Mouse (Mus musculus) intestine, embryonic 15.5 days (tissue): ENCODE results near the gene Kmt2b. TPM values are rescaled to one million over a fixed set of nuclear protein-coding genes. Genes with fewer than 3 reads are reported as not detected.

Experiments
- ATAC-seq: fragments of 200-750 bp; cut with Nextera tagmentation; 2 replicates; pipeline ENCODE4 v1.8.0; 2017; ENCODE audit warnings: moderate TSS enrichment, moderate library complexity
- H3K27ac ChIP-seq: fragments of 300-500 bp; sonication (generic); 2 replicates; pipeline ENCODE4 v1.5.1; 2015; ENCODE audit warnings: mild to moderate bottlenecking, inconsistent platforms
- H3K27me3 ChIP-seq: fragments of 300-500 bp; sonication (generic); replicated peaks from 2 replicates; pipeline ENCODE4 v1.6.1; 2015; ENCODE audit warnings: inconsistent platforms
- H3K36me3 ChIP-seq: fragments of 300-500 bp; sonication (generic); 2 replicates; pipeline ENCODE4 v1.6.1; 2015; ENCODE audit warnings: inconsistent platforms
- H3K4me1 ChIP-seq: fragments of 300-500 bp; sonication (generic); replicated peaks from 2 replicates; pipeline ENCODE4 v1.6.1; 2015; ENCODE audit warnings: inconsistent platforms
- H3K4me2 ChIP-seq: fragments of 300-500 bp; sonication (generic); replicated peaks from 2 replicates; pipeline ENCODE4 v1.6.1; 2015; ENCODE audit warnings: mild to moderate bottlenecking, inconsistent platforms
- H3K4me3 ChIP-seq: fragments of 300-500 bp; sonication (generic); replicated peaks from 2 replicates; pipeline ENCODE4 v1.5.1; 2015; ENCODE audit warnings: inconsistent platforms
- H3K9ac ChIP-seq: fragments of 300-500 bp; sonication (generic); 2 replicates; pipeline ENCODE4 v1.6.1; 2015; ENCODE audit warnings: inconsistent platforms
- H3K9me3 ChIP-seq: fragments of 300-500 bp; sonication (generic); 2 replicates; pipeline ENCODE4 v1.6.1; 2016; ENCODE audit warnings: inconsistent platforms
- WGBS: fragments of 180-500 bp; shearing (Covaris S2); methylation state at CpG from one replicate; pipeline ENCODE4 v1.1.7; 2015; 5-methylcytosine and 5-hydroxymethylcytosine counted together
- polyA plus RNA-seq: library from polyadenylated mRNA; unstranded; fragments of >200 nt; fragmentation: Nextera tagmentation; extraction: Ambion mirVana; gene quantifications from 2 replicates; pipeline ENCODE4 v1.2.1, GENCODE M21; 2015

Gene Kmt2b
- polyA plus RNA-seq, 1 experiment from 2014 or later = 6.5 TPM

DNA sequence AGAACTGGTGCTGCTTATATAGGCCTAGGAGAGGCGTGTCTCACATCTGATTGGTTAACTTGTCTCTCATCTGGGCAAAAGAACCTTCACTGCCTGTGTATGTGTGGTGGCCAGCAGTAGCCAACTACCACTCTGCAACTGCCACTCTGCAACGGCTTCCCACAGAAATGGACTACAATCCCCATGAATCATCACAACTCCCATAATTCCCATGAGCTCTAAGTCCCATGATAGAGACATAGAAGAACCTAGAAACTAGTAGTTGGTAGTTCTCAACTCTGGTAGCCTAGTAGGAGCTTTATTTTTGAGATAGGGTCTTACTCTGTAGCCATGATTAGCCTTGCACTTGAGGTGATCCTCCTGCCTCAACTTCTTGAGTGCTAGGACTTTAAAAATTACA is 38.6 kb downstream of the Kmt2b start:
- Histone ChIP-seq H3K4me2 (no peak overlapping the region), H3K9me3 (no peaks in the 10 kb centered on the region), H3K4me3 (no peak overlapping the region), H3K9ac (no peak overlapping the region), H3K36me3 (0 out of 2 replicates have a peak, but pooled peaks cover 9% of the 10 kb centered on the region), H3K27ac (no peak overlapping the region), H3K27me3 (no peaks in the 10 kb centered on the region), H3K4me1 (peaks cover 12% of the 10 kb centered on the region)
- no peak for ATAC-seq
- 82% methylated on average over 2 of the region's 2 CpGs for WGBS

DNA sequence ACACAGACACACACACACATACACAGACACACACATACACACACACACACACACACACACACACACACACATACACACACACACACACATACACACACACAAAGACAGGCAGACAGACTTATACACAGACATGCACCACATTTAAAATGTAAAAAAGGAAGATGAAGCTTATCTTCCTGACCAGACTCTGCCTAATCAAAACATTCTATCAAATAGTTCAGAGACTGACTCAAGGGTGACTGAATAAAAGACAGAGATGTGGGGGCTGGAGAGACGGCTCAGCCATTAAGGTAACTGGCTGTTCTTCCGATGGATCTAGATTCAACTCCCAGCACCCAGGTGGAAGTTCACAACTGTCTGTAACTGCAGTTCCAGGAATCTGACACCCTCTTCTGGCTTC is 44.2 kb downstream of the Kmt2b start:
- Histone ChIP-seq H3K4me1 (no peaks in the 10 kb centered on the region), H3K9me3 (no peaks in the 10 kb centered on the region), H3K27me3 (no peaks in the 10 kb centered on the region), H3K27ac (no peak overlapping the region), H3K4me2 (no peak overlapping the region), H3K4me3 (no peak overlapping the region), H3K9ac (no peak overlapping the region), H3K36me3 (peaks cover 18% of the 10 kb centered on the region)
- no peak for ATAC-seq
- 88% methylated on average over 2 of the region's 2 CpGs for WGBS

DNA sequence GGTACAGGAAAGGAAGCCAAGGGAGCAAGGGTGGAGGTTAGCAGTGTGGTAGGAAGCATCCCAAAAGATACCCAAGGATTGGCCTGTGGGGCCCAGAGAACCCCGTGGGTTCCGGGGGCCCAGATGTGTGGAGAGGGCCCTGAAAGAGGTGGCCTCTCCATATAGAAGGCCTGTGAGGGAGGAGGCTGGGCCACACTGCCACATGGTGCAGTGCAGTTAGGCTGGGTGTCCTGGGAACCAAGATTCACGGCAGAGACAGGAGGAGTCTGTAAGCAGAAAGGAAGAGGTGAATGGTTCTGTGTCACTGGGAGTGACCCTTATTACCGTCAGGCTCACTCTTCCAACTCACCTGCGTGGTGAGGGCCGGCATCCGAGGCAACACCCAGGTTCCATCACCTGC is 48.0 kb downstream of the Kmt2b start:
- no peak overlapping the region for H3K27ac ChIP-seq
- H3K9ac ChIP-seq = no peak overlapping the region
- no peaks in the 10 kb centered on the region for H3K9me3 ChIP-seq
- H3K4me2 ChIP-seq = no peak overlapping the region
- no peaks in the 10 kb centered on the region for H3K4me1 ChIP-seq
- WGBS = 89% methylated on average over 7 of the region's 7 CpGs
- no peaks in the 10 kb centered on the region for H3K27me3 ChIP-seq
- peaks cover 12% of the 10 kb centered on the region for H3K36me3 ChIP-seq
- no peak overlapping the region for H3K4me3 ChIP-seq
- no peak for ATAC-seq

DNA sequence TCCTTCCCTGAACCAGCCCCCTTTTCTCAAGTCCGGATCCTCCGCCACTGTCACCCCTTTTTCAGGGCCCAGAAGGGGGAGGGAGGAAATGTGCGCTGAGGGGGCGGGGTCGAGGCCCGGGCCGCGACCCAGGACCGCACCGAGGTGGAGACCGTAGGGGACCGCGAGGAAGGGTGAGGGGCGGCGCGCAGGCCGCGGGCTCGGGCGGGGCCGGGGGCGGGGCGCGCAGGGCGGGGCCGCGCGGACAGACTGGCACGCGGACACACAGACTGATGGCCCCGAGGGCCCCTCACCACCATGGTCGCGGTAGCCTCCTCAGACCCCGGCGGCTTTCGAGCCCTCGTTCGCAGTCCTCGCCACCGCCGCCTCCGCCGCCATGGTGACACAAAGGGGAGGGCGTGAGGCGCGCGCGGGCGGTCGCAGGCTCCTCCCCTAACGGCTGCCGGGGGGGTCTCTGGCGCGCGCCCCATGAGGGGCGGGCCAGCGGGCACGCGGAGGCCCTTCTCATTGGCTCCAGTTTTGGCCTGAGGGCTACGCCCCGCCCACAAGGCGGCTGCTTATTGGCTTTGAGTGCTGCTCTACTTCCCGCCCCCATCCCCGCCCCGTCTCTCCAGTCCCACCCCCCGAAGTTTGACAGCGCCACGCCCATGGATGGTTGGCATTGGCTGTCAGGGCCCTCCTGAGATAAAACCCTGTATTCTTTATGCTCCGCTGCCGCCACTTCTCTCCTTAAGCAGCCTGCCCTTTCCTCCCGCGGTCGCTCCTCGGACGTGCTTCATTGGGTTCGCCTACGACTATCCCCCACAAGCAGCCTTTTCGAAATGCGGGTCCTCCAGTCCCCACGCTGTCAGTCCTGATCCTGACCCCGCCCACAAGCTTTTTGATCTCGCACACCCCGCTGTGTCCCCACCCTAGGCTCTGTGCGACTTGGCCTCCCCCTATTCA is 53.6 kb downstream of the Kmt2b start, which contains the start of gene Arhgap33:
Gene Arhgap33 (minus strand): TSS at position 428 of the 945 bp plus-strand sequence.
- Histone ChIP-seq H3K9ac (peak within 1 kb of the TSS; percentile 73), H3K27ac (peak within 1 kb of the TSS; percentile 56; the same call in 1 of the 2 replicates), H3K27me3 (no peaks in the 10 kb centered on the region), H3K9me3 (no peaks in the 10 kb centered on the region), H3K4me3 (peak within 1 kb of the TSS; percentile 80), H3K36me3 (peaks cover 13% of the 10 kb centered on the region), H3K4me2 (peak within 1 kb of the TSS; percentile 94), H3K4me1 (peaks cover 15% of the 10 kb centered on the region)
- under 1% methylated on average over 66 of the region's 84 CpGs for WGBS
- peak; percentile 96 for ATAC-seq

DNA sequence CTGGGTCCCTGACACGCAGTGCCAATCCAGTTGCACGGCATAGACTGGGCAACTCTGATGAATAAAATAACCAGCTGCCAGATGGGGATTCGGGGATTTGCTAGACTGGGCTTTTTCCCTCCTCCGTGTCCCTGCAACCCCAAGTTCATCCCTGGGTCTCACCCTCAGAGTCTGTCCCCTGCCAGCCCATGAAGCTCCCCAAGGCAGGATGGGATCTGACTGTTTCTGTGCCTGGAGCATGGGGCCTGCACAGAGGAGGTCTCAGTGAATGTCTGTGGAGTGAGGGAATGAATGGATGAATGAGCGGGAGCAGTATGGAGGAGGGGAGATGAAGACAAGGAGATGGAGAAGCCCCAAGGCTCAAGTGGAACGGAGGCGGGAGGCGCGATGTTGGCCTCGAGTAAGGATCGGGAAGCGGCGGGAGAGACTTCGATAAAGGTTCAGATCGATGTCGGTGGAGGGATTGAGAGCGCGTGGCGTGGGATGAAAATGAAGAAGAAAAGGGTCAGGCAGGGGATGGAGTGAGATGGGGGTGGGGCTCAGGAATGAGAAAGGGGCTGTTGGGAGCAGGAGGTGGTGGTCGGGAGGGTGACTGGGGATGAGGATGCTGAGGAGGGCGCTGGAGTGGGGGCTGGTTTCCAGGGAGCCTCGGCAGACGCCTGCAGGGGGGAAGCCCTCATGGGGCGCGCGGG is 54.4 kb downstream of the Kmt2b start:
- peak overlapping the region; percentile 73 for H3K9ac ChIP-seq
- peaks cover 18% of the 10 kb centered on the region for H3K36me3 ChIP-seq
- peak overlapping the region; percentile 94 for H3K4me2 ChIP-seq
- no peaks in the 10 kb centered on the region for H3K27me3 ChIP-seq
- ATAC-seq = no peak
- H3K9me3 ChIP-seq = no peaks in the 10 kb centered on the region
- H3K4me1 ChIP-seq = peaks cover 15% of the 10 kb centered on the region
- 11% methylated on average over 26 of the region's 26 CpGs for WGBS
- H3K4me3 ChIP-seq = peak overlapping the region; percentile 80
- 0 out of 2 replicates have a peak overlapping the region, but pooled peaks have one; percentile 56 for H3K27ac ChIP-seq

DNA sequence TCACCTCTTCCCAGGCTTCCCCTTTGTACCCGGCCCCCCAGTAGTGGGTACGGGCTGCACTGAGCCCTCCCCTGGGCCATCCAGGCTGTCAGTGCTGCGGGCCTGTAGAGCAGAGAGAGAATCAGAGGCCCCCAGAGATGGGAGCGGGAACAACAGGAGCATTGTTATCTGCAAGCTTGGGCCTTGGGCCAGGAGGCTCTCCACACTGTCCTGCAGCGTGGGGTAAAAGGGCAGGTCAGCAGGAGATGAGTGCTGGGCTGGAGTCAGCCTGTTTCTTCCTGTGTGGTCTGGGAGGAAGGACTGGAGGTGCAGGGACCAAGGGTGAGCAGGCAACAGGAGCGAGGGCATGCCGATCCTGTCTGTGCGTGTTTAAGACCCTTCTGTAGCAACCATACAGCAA is 55.6 kb downstream of the Kmt2b start:
- ATAC-seq = no peak
- WGBS = 35% methylated on average over 8 of the region's 8 CpGs

DNA sequence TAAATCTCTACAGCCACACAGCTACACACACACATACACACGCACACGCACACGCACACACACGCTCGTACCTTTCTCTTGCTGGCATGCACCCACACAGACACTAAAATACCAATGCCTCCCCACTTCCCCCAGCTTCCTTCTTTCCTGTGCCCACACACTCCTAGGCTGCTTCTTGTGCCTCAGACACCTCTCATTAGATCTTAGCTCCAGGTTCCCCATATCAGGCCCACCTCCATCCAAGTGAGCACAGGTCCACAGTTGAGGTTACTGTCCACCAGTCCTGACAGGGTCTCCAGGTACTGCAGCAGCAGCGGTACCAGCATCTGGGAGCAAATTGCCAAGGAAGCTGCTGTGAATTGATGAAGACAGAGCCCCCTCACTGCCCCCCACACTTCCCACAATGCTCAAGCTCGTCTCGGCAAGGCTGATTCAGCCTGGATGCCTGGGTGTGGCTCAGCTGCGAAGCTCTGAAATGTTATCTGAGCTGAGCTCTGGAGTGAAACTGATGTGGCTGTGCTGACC is 57.2 kb downstream of the Kmt2b start:
- H3K9ac ChIP-seq = no peak overlapping the region
- no peak for ATAC-seq
- H3K36me3 ChIP-seq = peaks cover 20% of the 10 kb centered on the region
- no peak overlapping the region for H3K27ac ChIP-seq
- no peaks in the 10 kb centered on the region for H3K27me3 ChIP-seq
- H3K4me2 ChIP-seq = 0 out of 2 replicates have a peak overlapping the region, but pooled peaks have one; percentile 19
- H3K4me3 ChIP-seq = no peak overlapping the region
- peaks cover 21% of the 10 kb centered on the region for H3K4me1 ChIP-seq
- WGBS = 77% methylated on average over 9 of the region's 9 CpGs
- H3K9me3 ChIP-seq = no peaks in the 10 kb centered on the region

More for the DNA sequence above, 55.6 kb downstream of the Kmt2b start:
- peaks cover 15% of the 10 kb centered on the region for H3K4me1 ChIP-seq
- no peak overlapping the region for H3K27ac ChIP-seq
- H3K4me2 ChIP-seq = peak overlapping the region; percentile 94
- H3K36me3 ChIP-seq = peaks cover 20% of the 10 kb centered on the region
- 0 out of 2 replicates have a peak overlapping the region, but pooled peaks have one; percentile 23 for H3K9ac ChIP-seq
- no peaks in the 10 kb centered on the region for H3K9me3 ChIP-seq
- no peaks in the 10 kb centered on the region for H3K27me3 ChIP-seq
- no peak overlapping the region for H3K4me3 ChIP-seq

DNA sequence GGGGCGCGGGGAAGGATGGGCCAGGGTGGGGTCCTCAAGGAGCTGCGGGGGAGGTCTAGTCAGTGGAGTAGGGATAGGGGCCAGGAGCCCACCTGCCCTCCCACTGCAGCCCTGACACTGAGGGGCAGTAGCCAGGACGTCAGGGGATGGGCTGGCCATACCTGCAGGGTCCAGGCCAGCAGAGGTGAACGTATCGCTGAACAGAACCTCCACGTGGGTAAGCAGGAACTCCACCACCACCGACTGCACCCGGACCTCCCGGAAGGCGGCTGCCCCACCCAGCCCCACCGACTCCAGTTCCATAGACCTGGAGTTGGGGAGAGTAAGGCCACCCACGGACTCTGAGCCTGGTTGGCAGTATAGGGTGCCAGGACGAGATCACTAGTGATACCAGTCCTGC is 61.5 kb downstream of the Kmt2b start:
- no peak overlapping the region for H3K27ac ChIP-seq
- no peak overlapping the region for H3K4me3 ChIP-seq
- no peaks in the 10 kb centered on the region for H3K9me3 ChIP-seq
- no peak for ATAC-seq
- no peaks in the 10 kb centered on the region for H3K27me3 ChIP-seq
- WGBS = 76% methylated on average over 14 of the region's 14 CpGs
- H3K4me1 ChIP-seq = peaks cover 12% of the 10 kb centered on the region
- peak overlapping the region; percentile 44 for H3K4me2 ChIP-seq
- H3K36me3 ChIP-seq = peaks cover 23% of the 10 kb centered on the region
- H3K9ac ChIP-seq = no peak overlapping the region

DNA sequence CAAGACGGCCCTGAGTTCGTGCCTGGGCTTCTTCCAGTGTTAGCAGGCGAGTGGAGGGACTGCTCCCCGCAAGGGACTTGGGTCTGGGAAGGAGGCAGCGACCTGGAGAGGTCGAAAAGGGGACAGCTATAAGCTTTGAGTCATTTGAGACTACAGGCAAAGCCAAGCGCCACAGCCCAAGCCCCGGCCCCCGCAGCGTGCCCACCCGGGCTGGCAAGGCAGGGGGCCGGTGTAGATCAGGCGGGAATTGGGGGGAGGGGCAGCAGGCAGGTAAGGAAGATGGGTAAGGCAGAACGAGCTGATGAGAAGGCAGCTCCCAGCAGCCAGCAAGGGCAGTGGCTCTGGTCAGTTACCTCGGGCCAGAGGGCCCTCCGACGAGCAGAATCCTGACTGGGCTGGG is 62.1 kb downstream of the Kmt2b start:
- peak; percentile 5; the same call in 1 of the 2 replicates for ATAC-seq
- Histone ChIP-seq H3K27ac (0 out of 2 replicates have a peak overlapping the region, but pooled peaks have one; percentile 33), H3K27me3 (no peaks in the 10 kb centered on the region), H3K4me1 (peaks cover 12% of the 10 kb centered on the region), H3K4me3 (peak overlapping the region; percentile 15), H3K4me2 (peak overlapping the region; percentile 44), H3K36me3 (peaks cover 22% of the 10 kb centered on the region), H3K9ac (peak overlapping the region; percentile 32; the same call in 1 of the 2 replicates), H3K9me3 (no peaks in the 10 kb centered on the region)
- WGBS = 28% methylated on average over 17 of the region's 17 CpGs

DNA sequence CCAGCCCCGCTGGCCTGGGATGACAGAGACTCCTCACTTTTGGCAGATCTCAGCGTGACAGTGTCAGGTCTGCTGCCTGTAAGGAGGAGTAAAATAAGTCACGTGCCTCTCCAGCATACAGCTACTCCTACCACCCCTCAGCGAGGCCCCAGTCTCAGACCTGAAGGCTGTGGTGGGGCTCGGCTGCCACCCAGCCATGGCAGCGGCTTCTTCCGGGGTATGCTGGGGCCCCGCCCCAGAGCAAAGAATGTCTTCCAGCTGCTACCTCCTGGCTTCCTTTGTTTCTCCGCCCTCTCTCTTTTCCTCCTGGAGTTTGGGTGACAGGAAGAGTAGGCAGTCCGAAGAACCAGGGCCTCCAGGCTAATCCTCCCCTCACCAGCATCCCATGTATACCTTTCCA is 62.6 kb downstream of the Kmt2b start:
- peaks cover 12% of the 10 kb centered on the region for H3K4me1 ChIP-seq
- H3K36me3 ChIP-seq = peaks cover 19% of the 10 kb centered on the region; the same call in 1 of the 2 replicates
- H3K9me3 ChIP-seq = no peaks in the 10 kb centered on the region
- ATAC-seq = peak; percentile 71
- H3K27ac ChIP-seq = peak overlapping the region; percentile 33; the same call in 1 of the 2 replicates
- H3K27me3 ChIP-seq = no peaks in the 10 kb centered on the region
- H3K4me3 ChIP-seq = peak overlapping the region; percentile 15
- H3K4me2 ChIP-seq = peak overlapping the region; percentile 44
- H3K9ac ChIP-seq = peak overlapping the region; percentile 32; the same call in 1 of the 2 replicates
- WGBS = 21% methylated on average over 10 of the region's 10 CpGs

DNA sequence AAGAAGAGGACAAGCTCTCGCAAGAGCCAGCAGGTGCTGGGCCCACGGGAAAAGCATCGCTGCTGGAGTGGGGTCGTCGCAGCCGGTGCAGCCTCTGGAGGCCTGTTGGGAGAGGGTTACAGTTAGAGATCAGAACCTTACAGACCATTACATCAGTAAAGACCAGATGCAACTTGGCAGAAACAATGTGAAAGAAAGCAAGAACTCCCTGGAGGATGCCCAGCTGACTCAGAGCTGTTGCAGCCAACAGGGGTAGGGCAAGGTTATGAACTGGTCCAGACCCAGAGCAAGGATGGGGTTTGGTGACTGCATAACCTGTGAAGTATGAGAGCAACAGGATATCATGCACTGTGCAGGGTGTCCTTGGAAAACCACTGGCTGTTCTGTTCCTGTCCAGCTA is 64.0 kb downstream of the Kmt2b start:
- H3K27ac ChIP-seq = no peak overlapping the region
- no peak overlapping the region for H3K9ac ChIP-seq
- peaks cover 12% of the 10 kb centered on the region for H3K4me1 ChIP-seq
- H3K9me3 ChIP-seq = no peaks in the 10 kb centered on the region
- 86% methylated on average over 6 of the region's 6 CpGs for WGBS
- H3K4me3 ChIP-seq = no peak overlapping the region
- ATAC-seq = no peak
- H3K4me2 ChIP-seq = no peak overlapping the region
- no peaks in the 10 kb centered on the region for H3K27me3 ChIP-seq
- peaks cover 11% of the 10 kb centered on the region; the same call in 1 of the 2 replicates for H3K36me3 ChIP-seq

DNA sequence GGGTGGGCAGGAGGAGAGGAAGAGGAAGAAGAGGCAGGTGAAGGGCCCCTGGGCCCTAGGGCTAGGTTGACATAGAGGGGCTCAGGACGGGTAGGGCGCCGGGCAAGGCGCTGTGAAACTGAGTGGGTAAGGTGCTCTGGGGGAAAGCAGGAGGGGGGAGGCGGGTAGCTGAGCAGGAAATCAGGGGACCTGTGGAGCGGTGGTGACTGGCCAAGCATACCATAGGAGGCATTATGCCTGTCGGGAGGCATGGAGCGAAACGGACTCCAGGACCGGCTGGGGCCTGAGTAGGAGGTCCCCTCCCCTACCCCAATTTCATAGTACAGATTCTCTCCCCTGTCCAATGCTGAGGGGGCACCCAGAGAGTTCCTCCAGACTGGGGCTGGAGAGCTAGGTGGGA is 65.7 kb downstream of the Kmt2b start:
- no peak overlapping the region for H3K4me3 ChIP-seq
- no peaks in the 10 kb centered on the region for H3K9me3 ChIP-seq
- H3K27ac ChIP-seq = no peak overlapping the region
- H3K27me3 ChIP-seq = no peaks in the 10 kb centered on the region
- no peak overlapping the region for H3K9ac ChIP-seq
- H3K4me2 ChIP-seq = no peak overlapping the region
- H3K36me3 ChIP-seq = 0 out of 2 replicates have a peak, but pooled peaks cover 3% of the 10 kb centered on the region
- WGBS = 90% methylated on average over 10 of the region's 10 CpGs
- H3K4me1 ChIP-seq = peaks cover 12% of the 10 kb centered on the region
- no peak for ATAC-seq
